Mouse (Mus musculus): Measurements from ENCODE around the gene Trabd2b. TPM values are rescaled to one million over a fixed set of nuclear protein-coding genes. Genes with fewer than 3 reads are reported as not detected.

The Trabd2b gene
- polyA plus RNA-seq, 1 experiment from 2014 or later: 2.4 TPM

DNA sequence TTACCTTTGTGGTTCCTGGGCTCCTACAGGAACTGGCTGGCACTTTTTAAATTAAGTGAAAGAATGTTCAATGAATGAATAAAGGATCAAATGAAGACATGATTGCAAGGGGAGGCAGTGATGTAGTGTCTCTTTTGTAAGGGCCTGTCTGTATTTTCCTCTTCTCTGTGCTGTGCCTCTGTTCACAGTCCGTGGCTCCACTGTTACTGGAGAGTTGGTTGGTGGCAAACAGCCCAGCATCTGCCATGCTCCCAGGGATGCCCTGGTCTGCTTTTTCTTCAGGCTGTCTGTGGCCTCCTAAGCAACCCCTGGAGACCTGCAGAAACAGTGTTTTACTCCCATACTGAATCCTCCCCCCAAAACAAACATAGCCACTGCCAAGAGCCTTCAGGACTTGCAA, 63.4 kb downstream of the Trabd2b start:
- Histone ChIP-seq H3K27ac (no peak overlapping the region), H3K27me3 (peaks cover 32% of the 10 kb centered on the region), H3K9ac (no peak overlapping the region), H3K4me1 (replicated peaks) (peaks cover 40% of the 10 kb centered on the region), H3K4me2 (no peak overlapping the region), H3K4me3 (no peak overlapping the region), H3K36me3 (no peaks in the 10 kb centered on the region), H3K9me3 (replicated peaks) (no peaks in the 10 kb centered on the region)
- WGBS: 47% methylated on average over 1 of the region's 1 CpGs
- ATAC-seq (replicated peaks; ENCODE audit: insufficient number of reproducible peaks, insufficient read depth, low FRiP score, low read depth): no peak

- no peaks in the 10 kb centered on the region for H3K9me3 ChIP-seq (replicated peaks)
- no peak overlapping the region for H3K27ac ChIP-seq
- no peak overlapping the region for H3K9ac ChIP-seq
- no peaks in the 10 kb centered on the region for H3K36me3 ChIP-seq
- WGBS: 54% methylated on average over 5 of the region's 5 CpGs
- ATAC-seq (replicated peaks; ENCODE audit: insufficient number of reproducible peaks, insufficient read depth, low FRiP score, low read depth): peak; percentile 72
- no peak overlapping the region for H3K4me3 ChIP-seq
- H3K4me1 ChIP-seq (replicated peaks): peaks cover 25% of the 10 kb centered on the region
- peaks cover 32% of the 10 kb centered on the region for H3K27me3 ChIP-seq
- H3K4me2 ChIP-seq: no peak overlapping the region
Observed at GRCm38 (mm10) chr4:114472143-114472542, 65.6 kb downstream of the Trabd2b start.

GRCm38 (mm10) chr4:114476316-114476715, 69.8 kb downstream of the Trabd2b start:
- Histone ChIP-seq H3K27me3 (peaks cover 42% of the 10 kb centered on the region), H3K4me1 (replicated peaks) (peaks cover 19% of the 10 kb centered on the region), H3K4me2 (no peak overlapping the region), H3K9me3 (replicated peaks) (no peaks in the 10 kb centered on the region), H3K27ac (no peak overlapping the region), H3K36me3 (no peaks in the 10 kb centered on the region), H3K9ac (no peak overlapping the region), H3K4me3 (no peak overlapping the region)
- no peak for ATAC-seq (replicated peaks; ENCODE audit: insufficient number of reproducible peaks, insufficient read depth, low FRiP score, low read depth)
- WGBS: 77% methylated on average over 3 of the region's 3 CpGs

DNA sequence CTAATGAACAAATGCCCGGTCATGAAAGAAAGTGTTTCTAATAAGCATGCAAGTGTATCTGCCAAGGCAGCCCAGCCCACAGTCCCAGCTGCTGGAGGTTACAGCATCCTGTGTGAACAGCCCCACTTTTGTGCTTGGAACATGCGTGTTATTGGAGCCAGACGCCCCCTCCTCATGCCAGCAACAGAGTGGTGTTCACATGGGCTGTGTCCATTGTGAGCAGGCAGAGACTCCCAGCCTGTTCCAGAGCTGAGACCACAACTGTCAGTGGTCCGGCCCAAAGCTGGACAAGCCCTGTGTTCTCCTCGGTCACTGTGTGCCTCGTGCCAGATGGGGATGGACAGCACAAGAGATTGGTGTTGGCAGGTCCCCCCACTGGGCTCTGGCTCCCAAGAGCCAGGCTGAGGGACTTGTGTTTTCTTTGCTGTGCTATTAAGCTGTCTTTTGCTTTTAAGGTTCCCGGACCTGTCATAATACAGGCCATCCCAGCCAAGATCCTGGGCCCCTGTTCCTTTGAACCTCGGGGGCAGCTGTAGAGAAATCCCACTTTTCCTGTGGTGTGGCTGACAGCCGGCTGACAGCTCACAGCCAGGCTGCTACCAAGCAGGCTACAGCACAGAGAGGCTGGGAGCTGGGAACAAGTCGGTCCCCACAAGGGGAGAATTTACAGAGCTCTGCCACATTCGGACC, 70.7 kb downstream of the Trabd2b start:
- no peak overlapping the region for H3K9ac ChIP-seq
- 0 out of 2 replicates have a peak, but pooled peaks have one; percentile 20 for ATAC-seq (replicated peaks; ENCODE audit: insufficient number of reproducible peaks, insufficient read depth, low FRiP score, low read depth)
- peaks cover 45% of the 10 kb centered on the region for H3K27me3 ChIP-seq
- H3K4me1 ChIP-seq (replicated peaks): peaks cover 14% of the 10 kb centered on the region
- no peaks in the 10 kb centered on the region for H3K9me3 ChIP-seq (replicated peaks)
- WGBS: 23% methylated on average over 11 of the region's 11 CpGs
- no peaks in the 10 kb centered on the region for H3K36me3 ChIP-seq
- H3K27ac ChIP-seq: no peak overlapping the region
- H3K4me2 ChIP-seq: no peak overlapping the region
- H3K4me3 ChIP-seq: no peak overlapping the region

DNA sequence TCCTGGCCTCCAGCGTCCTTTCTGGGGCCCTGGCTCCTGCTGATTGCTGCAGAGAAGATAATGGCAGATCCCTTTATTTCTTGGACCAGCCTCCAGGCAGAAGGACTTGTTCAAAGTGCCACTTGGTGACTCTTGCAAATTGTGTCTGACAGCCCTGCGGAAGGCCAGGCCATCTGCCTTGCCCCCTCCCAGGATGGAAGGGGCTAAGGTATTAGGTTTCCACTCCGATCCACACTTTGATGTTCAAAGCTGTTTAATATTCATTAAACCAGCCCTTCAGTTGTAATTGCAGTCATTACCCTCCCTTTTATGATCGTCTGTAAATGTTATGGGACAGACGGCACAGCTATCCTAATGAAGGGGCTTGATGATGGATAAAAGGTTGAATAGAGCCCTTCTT, 75.0 kb downstream of the Trabd2b start:
- H3K36me3 ChIP-seq: no peaks in the 10 kb centered on the region
- no peak overlapping the region for H3K9ac ChIP-seq
- no peak overlapping the region for H3K4me2 ChIP-seq
- 61% methylated on average over 5 of the region's 5 CpGs for WGBS
- H3K4me1 ChIP-seq (replicated peaks): peaks cover 23% of the 10 kb centered on the region
- peaks cover 49% of the 10 kb centered on the region for H3K27me3 ChIP-seq
- H3K9me3 ChIP-seq (replicated peaks): no peaks in the 10 kb centered on the region
- no peak overlapping the region for H3K4me3 ChIP-seq
- no peak for ATAC-seq (replicated peaks; ENCODE audit: insufficient number of reproducible peaks, insufficient read depth, low FRiP score, low read depth)
- H3K27ac ChIP-seq: no peak overlapping the region

- no peak overlapping the region for H3K4me3 ChIP-seq
- no peak for ATAC-seq (replicated peaks; ENCODE audit: insufficient number of reproducible peaks, insufficient read depth, low FRiP score, low read depth)
- WGBS: 60% methylated on average over 2 of the region's 2 CpGs
- H3K9ac ChIP-seq: no peak overlapping the region
- H3K9me3 ChIP-seq (replicated peaks): no peaks in the 10 kb centered on the region
- H3K4me1 ChIP-seq (replicated peaks): peaks cover 24% of the 10 kb centered on the region
- no peak overlapping the region for H3K27ac ChIP-seq
- H3K36me3 ChIP-seq: no peaks in the 10 kb centered on the region
- no peak overlapping the region for H3K4me2 ChIP-seq
- H3K27me3 ChIP-seq: peaks cover 39% of the 10 kb centered on the region
Observed at GRCm38 (mm10) chr4:114484173-114484572, 77.6 kb downstream of the Trabd2b start.

- no peak overlapping the region for H3K4me3 ChIP-seq
- peaks cover 24% of the 10 kb centered on the region for H3K4me1 ChIP-seq (replicated peaks)
- peak; percentile 81 for ATAC-seq (replicated peaks; ENCODE audit: insufficient number of reproducible peaks, insufficient read depth, low FRiP score, low read depth)
- no peaks in the 10 kb centered on the region for H3K36me3 ChIP-seq
- WGBS: 22% methylated on average over 5 of the region's 5 CpGs
- H3K27ac ChIP-seq: peak overlapping the region; percentile 70
- H3K9ac ChIP-seq: no peak overlapping the region
- H3K4me2 ChIP-seq: no peak overlapping the region
- H3K27me3 ChIP-seq: peaks cover 25% of the 10 kb centered on the region
- no peaks in the 10 kb centered on the region for H3K9me3 ChIP-seq (replicated peaks)
Observed at GRCm38 (mm10) chr4:114485996-114486395, 79.5 kb downstream of the Trabd2b start.

DNA sequence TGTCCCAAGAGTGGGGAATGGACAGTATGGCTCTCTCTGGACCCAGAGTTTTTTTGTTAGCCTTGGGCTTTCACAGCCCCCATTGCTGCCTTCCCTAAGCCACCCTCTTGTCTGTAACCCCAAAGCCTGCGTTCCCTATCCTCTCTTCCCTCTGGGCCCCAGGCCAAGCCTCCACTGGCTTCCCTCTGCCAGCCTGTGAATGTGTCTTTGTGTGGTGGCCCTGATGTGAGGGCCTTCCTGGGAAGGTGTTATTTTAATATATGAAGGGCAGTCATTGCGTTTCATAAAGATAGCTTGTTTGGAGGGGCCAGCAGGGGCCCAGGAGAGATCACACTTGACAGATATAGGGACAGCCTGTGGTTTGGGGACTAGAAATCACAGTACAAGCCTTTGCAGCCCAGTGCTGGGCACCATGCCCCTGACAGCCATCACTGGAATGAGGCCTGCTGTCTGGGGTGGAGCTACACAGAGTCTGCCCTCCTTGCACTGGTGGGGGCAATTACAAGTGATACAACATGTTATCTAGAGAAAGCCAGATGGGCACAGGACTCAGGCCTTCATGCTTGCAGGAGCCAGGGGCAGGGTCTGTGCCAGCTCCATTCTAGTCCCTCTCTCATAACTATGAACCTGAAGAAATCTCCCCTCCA, 80.5 kb downstream of the Trabd2b start:
- Histone ChIP-seq H3K9me3 (replicated peaks) (no peaks in the 10 kb centered on the region), H3K9ac (no peak overlapping the region), H3K27ac (peak overlapping the region; percentile 70), H3K4me1 (replicated peaks) (peaks cover 24% of the 10 kb centered on the region), H3K4me3 (no peak overlapping the region), H3K27me3 (peaks cover 18% of the 10 kb centered on the region), H3K4me2 (no peak overlapping the region), H3K36me3 (no peaks in the 10 kb centered on the region)
- WGBS: 34% methylated on average over 2 of the region's 2 CpGs
- peak; percentile 36; the same call in 1 of the 2 replicates for ATAC-seq (replicated peaks; ENCODE audit: insufficient number of reproducible peaks, insufficient read depth, low FRiP score, low read depth)

- Histone ChIP-seq H3K4me2 (no peak overlapping the region), H3K9ac (no peak overlapping the region), H3K4me3 (no peak overlapping the region), H3K27ac (peak overlapping the region; percentile 70; the same call in 1 of the 2 replicates), H3K27me3 (peaks cover 12% of the 10 kb centered on the region), H3K9me3 (replicated peaks) (no peaks in the 10 kb centered on the region), H3K36me3 (no peaks in the 10 kb centered on the region), H3K4me1 (replicated peaks) (peaks cover 24% of the 10 kb centered on the region)
- no peak for ATAC-seq (replicated peaks; ENCODE audit: insufficient number of reproducible peaks, insufficient read depth, low FRiP score, low read depth)
- 83% methylated on average over 3 of the region's 3 CpGs for WGBS
Observed at GRCm38 (mm10) chr4:114487701-114488100, 81.2 kb downstream of the Trabd2b start.

GRCm38 (mm10) chr4:114492157-114492556, 85.6 kb downstream of the Trabd2b start:
- Histone ChIP-seq H3K27me3 (peaks cover 6% of the 10 kb centered on the region; the same call in 1 of the 2 replicates), H3K9me3 (replicated peaks) (no peaks in the 10 kb centered on the region), H3K27ac (no peak overlapping the region), H3K36me3 (no peaks in the 10 kb centered on the region), H3K4me2 (no peak overlapping the region), H3K4me3 (no peak overlapping the region), H3K9ac (no peak overlapping the region), H3K4me1 (replicated peaks) (peaks cover 19% of the 10 kb centered on the region)
- ATAC-seq (replicated peaks; ENCODE audit: insufficient number of reproducible peaks, insufficient read depth, low FRiP score, low read depth): no peak
- 69% methylated on average over 4 of the region's 4 CpGs for WGBS

GRCm38 (mm10) chr4:114494035-114494434, 87.5 kb downstream of the Trabd2b start:
- Histone ChIP-seq H3K4me3 (no peak overlapping the region), H3K36me3 (no peaks in the 10 kb centered on the region), H3K27me3 (peaks cover 11% of the 10 kb centered on the region), H3K4me2 (no peak overlapping the region), H3K9me3 (replicated peaks) (no peaks in the 10 kb centered on the region), H3K27ac (no peak overlapping the region), H3K9ac (no peak overlapping the region), H3K4me1 (replicated peaks) (peaks cover 12% of the 10 kb centered on the region)
- WGBS: 83% methylated on average over 2 of the region's 2 CpGs
- ATAC-seq (replicated peaks; ENCODE audit: insufficient number of reproducible peaks, insufficient read depth, low FRiP score, low read depth): no peak

Measured in heart, embryonic 15.5 days (tissue).